In the genomic region with DNA sequence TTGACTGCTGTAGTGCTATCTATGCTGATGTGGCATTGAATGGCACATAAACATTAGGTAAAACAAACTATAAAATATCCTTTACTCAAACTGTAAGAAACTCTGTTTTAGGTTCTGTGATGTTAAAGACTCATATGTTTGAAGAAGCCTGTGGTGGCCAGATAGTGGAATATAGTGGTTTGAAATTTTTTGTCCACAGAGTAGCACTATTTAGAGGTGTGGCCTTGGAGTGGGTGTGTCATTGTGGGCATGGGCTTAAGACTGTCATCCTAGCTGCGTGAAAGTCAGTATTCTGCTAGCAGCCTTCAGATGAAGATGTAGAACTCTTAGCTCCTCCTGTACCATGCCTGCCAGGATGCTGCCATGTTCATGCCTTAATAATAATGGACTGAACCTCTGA, we compare ENCODE assay signal across 40 mouse cellular contexts. TPM values are rescaled to one million over a fixed set of nuclear protein-coding genes. Genes with fewer than 3 reads are reported as not detected.
"Had no signal": no experiment of that assay in that cellular context is flagged by ENCODE, and none has a peak within 500 bp of the region (broad histone marks: within the 10 kb centered on the region; RNA-seq: fewer than 3 reads in every experiment).

No protein-coding gene starts in this region.

- H3K4me3 ChIP-seq: embryonic facial prominence, embryonic 10.5 days; embryonic facial prominence, embryonic 12.5 days; embryonic facial prominence, embryonic 13.5 days; embryonic facial prominence, embryonic 15.5 days; erythroblast, embryonic 14.5 days; forebrain, embryonic 10.5 days; forebrain, embryonic 12.5 days; forebrain, embryonic 13.5 days; forebrain, embryonic 15.5 days; gastrocnemius, adult 2 months; heart, adult 2 months had no signal

- H3K27ac ChIP-seq: embryonic facial prominence, embryonic 10.5 days; embryonic facial prominence, embryonic 12.5 days; embryonic facial prominence, embryonic 13.5 days; embryonic facial prominence, embryonic 15.5 days; forebrain, embryonic 10.5 days; forebrain, embryonic 12.5 days; forebrain, embryonic 13.5 days; forebrain, embryonic 15.5 days; gastrocnemius, adult 2 months; heart, adult 2 months had no signal

- H3K27me3 ChIP-seq: embryonic facial prominence, embryonic 12.5 days; embryonic facial prominence, embryonic 13.5 days; embryonic facial prominence, embryonic 15.5 days; forebrain, embryonic 12.5 days; forebrain, embryonic 13.5 days; forebrain, embryonic 15.5 days had no signal

- H3K4me1 ChIP-seq: embryonic facial prominence, embryonic 10.5 days; embryonic facial prominence, embryonic 12.5 days; embryonic facial prominence, embryonic 13.5 days; embryonic facial prominence, embryonic 15.5 days; forebrain, embryonic 10.5 days; forebrain, embryonic 12.5 days; forebrain, embryonic 13.5 days; forebrain, embryonic 15.5 days had no signal

- H3K4me2 ChIP-seq: embryonic facial prominence, embryonic 12.5 days; embryonic facial prominence, embryonic 13.5 days; embryonic facial prominence, embryonic 15.5 days; forebrain, embryonic 12.5 days; forebrain, embryonic 13.5 days; forebrain, embryonic 15.5 days had no signal

- H3K9me3 ChIP-seq: embryonic facial prominence, embryonic 10.5 days; embryonic facial prominence, embryonic 12.5 days; embryonic facial prominence, embryonic 13.5 days; embryonic facial prominence, embryonic 15.5 days; forebrain, embryonic 10.5 days; forebrain, embryonic 12.5 days; forebrain, embryonic 13.5 days; forebrain, embryonic 15.5 days had no signal

- H3K9ac ChIP-seq: embryonic facial prominence, embryonic 12.5 days; embryonic facial prominence, embryonic 13.5 days; embryonic facial prominence, embryonic 15.5 days; forebrain, embryonic 12.5 days; forebrain, embryonic 13.5 days; forebrain, embryonic 15.5 days; forebrain, postnatal 0 days had no signal

- ATAC-seq: forebrain, embryonic 13.5 days; forebrain, embryonic 14.5 days; forebrain, embryonic 15.5 days; forebrain, embryonic 16.5 days; forebrain, postnatal 0 days had no signal

- DNase-seq: cerebellum, adult 2 months; cerebellum, adult 8-10 months; cerebellum, adult 9-10 months; cerebellum, adult 9-11 months; cerebellum, postnatal 10 days; cerebellum, postnatal 14 days; cerebellum, postnatal 25 days; cerebellum, postnatal 36 days; embryo, embryonic 11 days; forebrain, postnatal 0 days; gastrocnemius, adult 2 months; gastrocnemius, postnatal 10 days; gastrocnemius, postnatal 14 days; gastrocnemius, postnatal 25 days; gastrocnemius, postnatal 36 days; heart, adult 11 months; heart, adult 18-20 months; heart, adult 2 months had no signal

- H3K36me3 ChIP-seq: embryonic facial prominence, embryonic 10.5 days; embryonic facial prominence, embryonic 12.5 days; embryonic facial prominence, embryonic 13.5 days; embryonic facial prominence, embryonic 15.5 days; forebrain, embryonic 10.5 days; forebrain, embryonic 12.5 days; forebrain, embryonic 15.5 days had no signal

RNA-seq across cellular contexts. Expression of gene Gm11114, which starts 3.5 kb away (rescaled TPM):
- total RNA-seq: forebrain, postnatal 0 days; gastrocnemius, adult 18-20 months; gastrocnemius, adult 2 months; gastrocnemius, adult 8-10 months; gastrocnemius, postnatal 10 days; gastrocnemius, postnatal 14 days; gastrocnemius, postnatal 25 days; gastrocnemius, postnatal 36 days; gastrocnemius, postnatal 4 days; granulocyte monocyte progenitor cell, adult 5-6 weeks; heart, adult 18-20 months; heart, adult 2 months; heart, adult 8-10 months had no signal
- polyA plus RNA-seq: cerebellum, adult 2 months; cortical plate, adult 2 months; embryonic facial prominence, embryonic 10.5 days; embryonic facial prominence, embryonic 11.5 days; embryonic facial prominence, embryonic 12.5 days; embryonic facial prominence, embryonic 13.5 days; embryonic facial prominence, embryonic 14.5 days; embryonic facial prominence, embryonic 15.5 days; erythroblast, embryonic 14.5 days; forebrain, embryonic 10.5 days; forebrain, embryonic 11.5 days; forebrain, embryonic 12.5 days; forebrain, embryonic 13.5 days; forebrain, embryonic 14.5 days; forebrain, embryonic 15.5 days; forebrain, embryonic 16.5 days; forebrain, postnatal 0 days; frontal cortex, adult 2 months; gonadal fat pad, adult 2 months; heart, adult 2 months had no signal
